Mouse (Mus musculus): Measurements from ENCODE around the gene Kmt2d.
"Not testable (repeated sequence)": the region's sequence is repeated elsewhere in the genome, so short reads cannot be mapped to it uniquely, and the experiment has no call there.

Kmt2d gene

GRCm38 (mm10) chr15:98871070-98871915 is at the start of gene Kmt2d:
Kmt2d (minus strand) TSS chr15:98871204.
- DNase-seq (ENCODE audit: low spot score): no peak

- DNase-seq (ENCODE audit: low spot score): not testable (repeated sequence)
Measured at GRCm38 (mm10) chr15:98918499-98918895, 47.5 kb upstream of the Kmt2d start.

- peak; percentile 97 for DNase-seq (ENCODE audit: low spot score)
Measured at GRCm38 (mm10) chr15:98917538-98918498, 46.8 kb upstream of the Kmt2d start, which contains the start of gene Lmbr1l. Lmbr1l (minus strand) TSS chr15:98918231.

DNA sequence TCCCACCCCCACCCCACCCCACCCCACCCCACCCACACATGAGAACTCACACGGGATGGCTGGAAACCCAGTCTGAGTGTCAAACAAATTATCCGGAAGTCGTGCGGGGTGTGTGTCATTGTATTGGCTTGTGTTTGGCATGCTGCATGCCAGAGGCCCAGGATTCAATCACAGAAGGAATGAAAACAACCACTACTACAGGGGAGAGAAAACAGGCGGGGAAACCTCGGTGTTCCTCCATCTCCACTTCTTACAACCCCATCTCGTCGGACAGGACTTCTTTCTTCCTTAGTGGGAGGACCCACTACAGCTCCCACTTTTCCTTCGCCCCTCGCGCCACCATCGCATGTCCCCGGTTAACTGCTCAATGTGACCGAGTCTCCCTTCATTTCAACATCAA is 46.1 kb upstream of the Kmt2d start:
- DNase-seq (ENCODE audit: low spot score): no peak

- no peak for DNase-seq (ENCODE audit: low spot score)
Measured at GRCm38 (mm10) chr15:98916016-98916415, 45.0 kb upstream of the Kmt2d start.

DNA sequence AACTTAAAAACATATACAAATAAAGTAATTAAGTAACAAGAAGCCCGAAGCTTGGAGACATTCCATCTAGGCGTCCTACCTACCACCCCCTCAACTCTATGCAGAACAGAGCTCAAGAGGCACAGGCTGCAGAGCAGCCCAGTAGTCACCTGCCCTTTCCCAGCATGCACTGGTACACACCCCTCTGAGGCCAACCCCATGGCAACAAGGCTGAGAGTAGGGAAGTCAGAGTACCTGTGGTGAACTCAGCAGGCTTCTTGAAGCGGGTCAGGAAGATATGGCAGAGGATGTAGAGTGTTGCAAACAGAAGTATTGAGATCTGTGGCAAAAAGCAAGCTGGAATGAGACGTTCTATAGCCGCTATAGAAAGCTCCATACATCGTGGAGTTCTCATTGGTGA is 43.9 kb upstream of the Kmt2d start:
- DNase-seq (ENCODE audit: low spot score): no peak

- DNase-seq (ENCODE audit: low spot score): no peak
Measured at GRCm38 (mm10) chr15:98904692-98905091, 33.7 kb upstream of the Kmt2d start.

DNA sequence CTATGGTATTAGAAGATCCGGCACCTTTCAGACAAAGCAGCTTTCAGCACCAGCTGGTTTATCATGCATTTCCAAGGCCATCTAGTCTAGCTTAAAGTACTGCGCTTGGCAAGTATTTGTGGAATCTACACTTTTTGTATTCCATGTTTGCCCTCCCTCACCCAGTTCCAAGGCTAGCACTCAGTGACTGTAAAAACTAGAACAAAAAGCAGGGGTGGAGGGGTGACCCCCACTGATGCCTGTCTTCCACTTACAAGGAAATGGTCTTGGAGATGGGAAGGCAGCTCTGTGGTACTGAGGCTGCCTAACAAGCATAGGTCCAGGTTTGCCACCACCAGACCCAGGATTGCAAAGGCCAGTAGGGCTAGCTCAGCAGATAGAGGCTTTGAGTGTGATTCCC is 31.6 kb upstream of the Kmt2d start:
- no peak for DNase-seq (ENCODE audit: low spot score)

GRCm38 (mm10) chr15:98901530-98901929 is 30.5 kb upstream of the Kmt2d start:
- no peak for DNase-seq (ENCODE audit: low spot score)

GRCm38 (mm10) chr15:98897928-98898800 is 27.2 kb upstream of the Kmt2d start, which contains the start of gene Dhh:
Dhh (minus strand) TSS chr15:98898540.
- DNase-seq (ENCODE audit: low spot score): no peak

GRCm38 (mm10) chr15:98897495-98897894 is 26.5 kb upstream of the Kmt2d start:
- DNase-seq (ENCODE audit: low spot score): no peak

GRCm38 (mm10) chr15:98895635-98896589 is 24.9 kb upstream of the Kmt2d start:
- DNase-seq (ENCODE audit: low spot score): no peak

GRCm38 (mm10) chr15:98894746-98895634 is 24.0 kb upstream of the Kmt2d start:
- DNase-seq (ENCODE audit: low spot score): no peak

DNA sequence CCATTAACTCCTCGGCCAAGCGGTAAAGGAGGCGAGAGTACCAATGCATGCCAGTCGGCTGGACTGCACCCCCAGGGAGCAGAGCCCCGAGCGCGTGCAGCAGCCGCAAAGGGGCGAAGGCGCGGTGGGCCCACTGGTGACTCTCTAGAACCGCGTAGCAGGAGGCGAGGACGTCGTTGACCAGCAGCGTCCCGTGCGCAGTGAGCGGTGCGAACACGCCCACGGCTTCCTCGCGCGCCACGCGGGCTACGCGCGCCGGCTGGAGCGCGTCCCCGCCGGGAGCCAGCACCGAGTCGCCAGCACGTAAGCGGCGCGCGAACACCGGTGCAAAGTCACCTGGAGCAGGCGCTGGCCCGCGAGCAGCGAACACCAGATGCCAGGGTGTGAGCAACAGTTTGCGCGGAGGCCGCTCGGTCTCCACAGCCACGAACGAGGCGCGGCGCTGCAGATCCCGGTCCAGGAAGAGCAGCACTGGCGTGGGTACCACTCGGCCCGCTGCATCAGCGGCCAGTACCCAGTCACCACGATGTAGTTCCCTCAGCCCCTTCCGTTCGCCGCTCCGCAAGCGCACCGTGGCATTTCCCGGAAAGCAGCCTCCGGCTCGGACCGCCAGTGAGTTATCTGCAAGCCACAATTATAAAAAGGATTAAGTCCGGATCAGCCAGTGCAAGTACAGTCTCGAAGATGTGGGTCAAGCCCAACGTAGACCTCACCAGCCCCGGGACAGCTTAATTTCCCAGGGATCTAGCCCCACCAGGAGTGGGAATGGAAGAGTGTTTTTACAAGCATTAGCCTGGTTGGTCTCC is 23.1 kb upstream of the Kmt2d start, which contains the start of gene Rhebl1:
Gene Rhebl1 (minus strand): TSS at position 601 of the 806 bp plus-strand sequence.
- DNase-seq (ENCODE audit: low spot score): no peak

DNA sequence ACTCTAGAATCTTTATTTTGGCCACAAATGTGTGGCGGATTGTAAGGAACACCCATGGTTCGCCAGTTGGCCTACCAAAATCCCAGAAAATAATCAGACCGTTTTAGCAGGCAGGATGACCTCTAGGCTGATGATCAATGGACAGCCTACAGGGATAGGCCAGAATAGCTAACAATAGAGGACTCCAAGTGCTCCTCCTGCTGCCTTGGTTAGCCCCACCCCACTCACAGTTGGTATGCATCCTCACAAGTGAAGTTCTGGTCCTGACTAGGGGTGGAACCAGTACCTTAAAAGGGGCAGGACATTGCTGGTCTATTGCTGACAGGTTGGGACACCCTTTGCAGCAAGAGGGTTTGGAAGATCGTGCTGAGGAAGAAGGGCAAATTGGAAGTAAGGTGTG is 22.0 kb upstream of the Kmt2d start:
- DNase-seq (ENCODE audit: low spot score): no peak

DNA sequence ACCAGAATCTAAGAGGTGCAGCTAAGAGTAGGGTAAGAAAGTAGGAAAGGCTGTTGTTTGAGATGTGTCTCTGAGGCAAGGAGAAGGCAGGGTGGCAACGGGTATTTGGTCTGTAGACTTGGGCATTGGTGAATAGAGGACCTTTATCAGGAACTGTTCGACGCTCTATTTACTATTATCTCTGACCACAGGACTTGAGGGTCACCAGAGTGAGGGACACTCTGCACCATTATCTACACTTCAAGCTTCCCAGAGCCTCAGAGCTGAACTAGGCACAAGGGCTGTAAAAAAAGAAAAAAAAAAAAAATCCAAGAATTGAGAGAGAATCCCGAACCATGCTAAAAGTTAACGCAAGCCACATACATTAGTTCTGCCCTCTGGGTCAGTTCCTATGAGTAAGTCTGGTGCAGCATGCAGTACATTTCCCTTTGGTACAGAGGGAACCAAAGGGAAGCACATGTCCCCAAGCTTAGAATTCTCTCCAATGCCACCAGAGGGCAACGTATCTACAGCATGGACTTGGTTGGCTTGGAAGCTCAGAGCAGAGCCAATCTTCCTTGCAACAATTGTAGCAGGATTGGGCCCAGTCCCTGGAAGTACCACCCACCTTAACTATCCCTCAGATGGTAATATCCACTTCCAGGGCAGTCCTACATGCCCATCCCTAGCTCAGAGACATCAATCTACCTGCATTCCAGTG is 21.1 kb upstream of the Kmt2d start:
- peak; percentile 59 for DNase-seq (ENCODE audit: low spot score)

- DNase-seq (ENCODE audit: low spot score): no peak
Measured at GRCm38 (mm10) chr15:98891198-98891742, 20.3 kb upstream of the Kmt2d start.

GRCm38 (mm10) chr15:98887526-98887925 is 16.5 kb upstream of the Kmt2d start:
- DNase-seq (ENCODE audit: low spot score): no peak
